Comparison of ENCODE assay signal across 22 mouse cellular contexts in genomic region chr17:78696922-78697321, GRCm38 (mm10).
"Had no signal": no experiment of that assay in that cellular context is flagged by ENCODE, and none has a peak within 500 bp of the region (broad histone marks: within the 10 kb centered on the region; RNA-seq: fewer than 3 reads in every experiment).

No protein-coding gene starts in this region.

- H3K36me3 ChIP-seq: limb, embryonic 15.5 days; midbrain, embryonic 13.5 days had no signal

- ATAC-seq: intestine, postnatal 0 days; midbrain, embryonic 13.5 days; midbrain, embryonic 16.5 days had no signal

- H3K4me3 ChIP-seq: layer of hippocampus, adult 2 months; left cerebral cortex, adult 2 months; limb, embryonic 12.5 days; limb, embryonic 15.5 days; midbrain, embryonic 10.5 days; midbrain, embryonic 13.5 days; myocyte; neural tube, embryonic 13.5 days had no signal

- H3K4me1 ChIP-seq: limb, embryonic 12.5 days; limb, embryonic 15.5 days; midbrain, embryonic 10.5 days; midbrain, embryonic 13.5 days; neural tube, embryonic 13.5 days had no signal

- H3K9me3 ChIP-seq: limb, embryonic 12.5 days; limb, embryonic 15.5 days; midbrain, embryonic 10.5 days; midbrain, embryonic 13.5 days; neural tube, embryonic 13.5 days had no signal

- H3K27ac ChIP-seq: kidney, postnatal 0 days; layer of hippocampus, adult 2 months; left cerebral cortex, adult 2 months; limb, embryonic 12.5 days; limb, embryonic 15.5 days; midbrain, embryonic 10.5 days; midbrain, embryonic 13.5 days; neural tube, embryonic 13.5 days had no signal

- DNase-seq: kidney, adult 2 months; kidney, postnatal 25 days; layer of hippocampus, adult 9-11 months; layer of hippocampus, postnatal 36 days; left cerebral cortex, postnatal 4 days; lung, adult 2 months; lung, postnatal 14 days; lung, postnatal 4 days; retina, postnatal 1 day; thymus, adult 18-20 months; thymus, postnatal 36 days had no signal

- H3K27me3 ChIP-seq: limb, embryonic 12.5 days; limb, embryonic 15.5 days; midbrain, embryonic 13.5 days; neural tube, embryonic 13.5 days had no signal

- H3K9ac ChIP-seq: limb, embryonic 12.5 days; limb, embryonic 15.5 days; midbrain, embryonic 13.5 days; neural tube, embryonic 13.5 days had no signal

- H3K4me2 ChIP-seq: limb, embryonic 12.5 days; limb, embryonic 15.5 days; midbrain, embryonic 13.5 days; neural tube, embryonic 13.5 days had no signal
